21 mouse cellular contexts compared by ENCODE assay signal in genomic region chr6:146616670-146617069, GRCm38 (mm10).
"Had no signal": no experiment of that assay in that cellular context is flagged by ENCODE, and none has a peak within 500 bp of the region (broad histone marks: within the 10 kb centered on the region; RNA-seq: fewer than 3 reads in every experiment).

No protein-coding gene starts in this region.

- H3K4me1 ChIP-seq: kidney, embryonic 15.5 days; limb, embryonic 12.5 days; limb, embryonic 15.5 days; midbrain, embryonic 12.5 days; midbrain, embryonic 15.5 days; neural tube, embryonic 12.5 days; neural tube, embryonic 15.5 days had no signal

- H3K27me3 ChIP-seq: kidney, embryonic 15.5 days; limb, embryonic 12.5 days; limb, embryonic 15.5 days; midbrain, embryonic 12.5 days; midbrain, embryonic 15.5 days; neural tube, embryonic 12.5 days; neural tube, embryonic 15.5 days had no signal

- DNase-seq: kidney, adult 2 months; kidney, postnatal 10 days; kidney, postnatal 4 days; left cerebral cortex, postnatal 4 days; lung, embryonic 14.5 days; right cerebral cortex, adult 18-20 months; right cerebral cortex, postnatal 14 days; right cerebral cortex, postnatal 4 days; thymus, adult 2 months; thymus, postnatal 14 days; thymus, postnatal 4 days had no signal

- H3K9me3 ChIP-seq: kidney, embryonic 15.5 days; limb, embryonic 12.5 days; limb, embryonic 15.5 days; midbrain, embryonic 12.5 days; midbrain, embryonic 15.5 days; neural tube, embryonic 12.5 days; neural tube, embryonic 15.5 days had no signal

- ATAC-seq: lung, postnatal 0 days; midbrain, embryonic 15.5 days had no signal

- H3K27ac ChIP-seq: kidney, embryonic 15.5 days; limb, embryonic 12.5 days; limb, embryonic 15.5 days; macrophage; midbrain, embryonic 12.5 days; midbrain, embryonic 15.5 days; neural tube, embryonic 12.5 days; neural tube, embryonic 15.5 days; stomach, postnatal 0 days had no signal

- H3K9ac ChIP-seq: kidney, embryonic 15.5 days; limb, embryonic 12.5 days; limb, embryonic 15.5 days; lung, embryonic 14.5 days; midbrain, embryonic 12.5 days; midbrain, embryonic 15.5 days; neural tube, embryonic 12.5 days; neural tube, embryonic 15.5 days had no signal

- H3K4me2 ChIP-seq: kidney, embryonic 15.5 days; limb, embryonic 12.5 days; limb, embryonic 15.5 days; lung, embryonic 14.5 days; midbrain, embryonic 12.5 days; midbrain, embryonic 15.5 days; neural tube, embryonic 12.5 days; neural tube, embryonic 15.5 days had no signal

- H3K4me3 ChIP-seq: kidney, embryonic 15.5 days; limb, embryonic 12.5 days; limb, embryonic 15.5 days; midbrain, embryonic 12.5 days; midbrain, embryonic 15.5 days; neural tube, embryonic 12.5 days; neural tube, embryonic 15.5 days had no signal
